Mouse (Mus musculus): ENCODE measurements around the gene Pald1.

The Pald1 gene

GRCm38 (mm10) chr10:61402911-61403310, 19.6 kb upstream of the Pald1 start:
- no peak for DNase-seq (ENCODE audit: low read depth, low spot score)

GRCm38 (mm10) chr10:61402480-61402879, 19.1 kb upstream of the Pald1 start:
- DNase-seq (ENCODE audit: low read depth, low spot score), result peak; percentile 33

DNA sequence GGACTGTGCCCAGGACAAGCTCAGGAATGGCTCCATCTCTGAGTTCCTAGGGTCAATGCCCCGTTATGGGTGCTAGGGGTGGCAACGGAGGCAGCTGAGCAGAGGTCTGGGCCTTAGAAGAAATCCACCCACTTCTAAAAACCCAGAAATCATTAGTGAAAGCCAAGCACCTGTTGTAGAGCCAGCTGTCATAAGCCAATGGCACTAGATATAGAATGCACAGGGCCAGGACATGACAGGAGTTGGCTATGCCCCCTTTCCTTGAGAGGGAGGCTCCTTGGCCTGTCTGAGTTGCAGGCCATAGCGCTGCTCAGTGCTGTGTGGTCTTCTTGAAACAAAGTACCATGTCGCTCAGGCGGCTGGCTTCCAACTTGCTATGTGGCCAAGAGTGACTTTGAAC, 17.1 kb upstream of the Pald1 start:
- DNase-seq (ENCODE audit: low read depth, low spot score), result no peak

- DNase-seq (ENCODE audit: low read depth, low spot score), result peak; percentile 83
These were observed 15.9 kb upstream of the Pald1 start for GRCm38 (mm10) chr10:61399156-61399734.

- DNase-seq (ENCODE audit: low read depth, low spot score), result no peak
These were observed 14.8 kb upstream of the Pald1 start for GRCm38 (mm10) chr10:61398125-61398524.

GRCm38 (mm10) chr10:61394476-61395136, 11.3 kb upstream of the Pald1 start:
- DNase-seq (ENCODE audit: low read depth, low spot score), result no peak

DNA sequence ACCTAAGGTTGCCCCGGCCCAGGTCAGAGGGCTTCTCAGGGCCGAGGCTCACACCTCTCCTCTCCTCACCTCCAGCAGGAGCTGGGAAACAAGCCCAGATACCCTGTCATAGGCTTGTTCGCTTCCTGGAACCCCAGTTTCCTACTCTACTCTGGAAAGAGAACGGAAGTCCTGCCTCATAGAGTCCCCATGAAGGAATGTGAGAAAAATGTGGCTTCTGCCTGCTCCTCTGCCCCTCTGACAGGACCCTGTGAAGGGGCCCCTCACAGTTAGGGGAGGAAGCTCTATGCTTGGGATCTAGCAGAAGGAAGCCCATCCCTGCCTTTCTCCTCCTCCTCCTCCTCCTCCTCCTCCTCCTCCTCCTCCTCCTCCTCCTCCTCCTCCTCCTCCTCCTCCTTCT, 9.3 kb upstream of the Pald1 start:
- DNase-seq (ENCODE audit: low read depth, low spot score), result no peak

DNA sequence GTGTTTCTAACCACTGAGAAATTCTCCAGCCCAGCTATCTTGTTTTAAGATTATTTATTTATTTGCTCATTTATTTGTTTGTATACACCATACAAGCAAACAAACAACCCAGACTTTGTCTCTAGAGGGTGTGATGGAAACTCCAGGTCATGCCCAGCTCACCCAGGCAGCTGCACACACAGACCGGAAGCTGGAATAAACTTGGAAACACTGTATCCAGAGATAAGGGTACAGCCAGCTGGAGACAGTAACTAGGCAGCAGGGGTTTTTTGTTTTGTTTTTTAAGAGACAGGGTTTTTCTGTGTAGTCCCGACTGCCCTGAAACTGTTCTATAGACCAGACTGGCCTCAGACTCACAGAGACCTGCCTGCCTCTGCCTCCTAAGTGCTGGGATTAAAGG, 6.8 kb upstream of the Pald1 start:
- DNase-seq (ENCODE audit: low read depth, low spot score), result no peak

- DNase-seq (ENCODE audit: low read depth, low spot score), result no peak
These were observed 5.7 kb upstream of the Pald1 start for GRCm38 (mm10) chr10:61389020-61389419.

DNA sequence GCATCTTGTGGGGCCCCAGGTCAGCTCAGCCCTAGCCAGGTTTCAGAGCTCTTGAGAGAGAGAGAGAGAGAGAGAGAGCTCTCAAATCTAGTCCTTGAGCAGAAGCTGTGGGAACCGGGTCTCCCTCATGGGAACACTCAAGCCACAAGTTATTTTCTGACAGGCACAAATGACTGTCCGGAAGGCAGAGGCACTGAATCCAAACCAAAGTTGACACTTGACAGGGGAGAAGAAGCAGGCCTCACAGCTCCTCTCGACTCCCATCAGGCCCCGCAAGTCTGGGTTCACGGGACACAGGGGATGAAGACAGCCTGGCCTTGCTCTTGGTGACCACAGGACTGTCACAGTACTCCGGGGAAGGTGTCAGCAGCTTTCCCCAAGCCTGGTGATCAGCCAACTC, 3.0 kb upstream of the Pald1 start:
- DNase-seq (ENCODE audit: low read depth, low spot score), result no peak

DNA sequence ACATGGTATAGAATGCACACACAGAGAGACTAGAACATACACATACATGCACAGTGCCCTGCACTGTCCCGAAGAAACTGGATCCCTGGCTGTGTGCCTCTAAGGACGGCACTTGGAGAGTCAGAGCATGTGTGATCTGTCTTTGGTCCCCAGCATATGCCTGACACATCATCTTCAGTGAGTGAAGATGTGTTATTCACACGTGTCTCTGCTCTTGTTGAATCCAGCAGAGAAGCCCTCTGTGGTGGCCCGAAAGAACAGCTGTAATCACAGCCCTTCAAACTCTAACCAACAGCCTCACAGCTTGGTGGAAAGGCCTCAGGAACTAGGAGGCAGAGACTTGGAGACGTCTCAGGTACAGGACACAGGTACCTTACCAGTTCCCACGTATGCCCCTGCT, 1.8 kb upstream of the Pald1 start:
- DNase-seq (ENCODE audit: low read depth, low spot score), result no peak

GRCm38 (mm10) chr10:61383715-61384047, 351 bp upstream of the Pald1 start:
- no peak for DNase-seq (ENCODE audit: low read depth, low spot score)

- DNase-seq (ENCODE audit: low read depth, low spot score), result no peak
These were observed 1.0 kb downstream of the Pald1 start for GRCm38 (mm10) chr10:61382281-61382731.

DNA sequence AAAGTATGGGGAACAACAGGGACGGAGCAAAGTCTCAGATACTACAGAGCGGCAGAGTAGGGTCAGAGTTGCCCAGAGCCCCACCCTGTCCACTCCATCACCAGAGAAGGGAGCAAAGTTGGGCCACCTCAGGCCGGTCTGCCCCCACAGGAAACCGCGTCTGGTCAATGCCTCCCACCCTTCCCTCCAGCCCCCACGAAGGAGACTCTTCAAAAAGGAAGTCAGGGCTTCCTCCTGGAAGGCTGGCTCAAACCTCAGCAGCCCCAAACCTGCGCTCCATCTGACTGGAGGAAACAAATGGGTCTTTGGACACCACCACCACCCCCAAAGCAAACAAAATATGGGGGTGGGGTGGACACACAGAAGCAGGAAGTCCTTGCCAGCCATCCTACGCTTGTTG, 1.5 kb downstream of the Pald1 start:
- DNase-seq (ENCODE audit: low read depth, low spot score), result no peak

- DNase-seq (ENCODE audit: low read depth, low spot score), result no peak
These were observed 3.1 kb downstream of the Pald1 start for GRCm38 (mm10) chr10:61380186-61380585.

DNA sequence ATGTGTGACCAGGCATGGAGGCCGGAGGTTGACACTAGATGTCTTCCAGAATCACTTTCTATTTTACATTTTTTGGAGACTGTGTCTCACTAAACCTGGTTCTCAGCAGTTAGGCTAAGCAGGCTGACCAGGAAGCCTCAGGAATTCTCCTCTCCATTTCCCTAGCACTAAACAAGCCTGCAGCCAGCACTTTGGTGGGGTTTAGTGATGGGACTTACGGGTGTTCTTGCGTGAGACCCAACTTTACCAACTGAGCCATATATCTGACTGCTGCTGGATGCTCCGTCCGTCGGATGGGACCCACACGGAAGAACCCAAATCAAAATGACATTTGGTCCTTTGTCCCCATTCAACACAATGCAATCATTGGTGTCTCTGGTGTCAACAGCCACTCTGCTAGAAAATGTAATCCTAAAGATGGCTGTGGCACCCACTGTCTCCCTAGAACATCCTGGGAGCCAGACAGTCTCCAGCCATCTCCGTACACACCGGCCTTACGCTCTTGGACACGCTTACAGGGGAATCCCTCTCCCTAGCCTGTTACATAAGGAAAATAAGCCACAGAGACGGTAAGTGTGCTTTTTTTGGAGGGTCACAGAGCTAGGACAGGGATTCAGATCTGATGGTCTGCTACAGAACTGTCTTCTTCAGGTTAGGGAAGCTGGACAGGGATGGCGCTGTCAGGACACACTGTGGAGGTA, 3.8 kb downstream of the Pald1 start:
- DNase-seq (ENCODE audit: low read depth, low spot score), result no peak

DNA sequence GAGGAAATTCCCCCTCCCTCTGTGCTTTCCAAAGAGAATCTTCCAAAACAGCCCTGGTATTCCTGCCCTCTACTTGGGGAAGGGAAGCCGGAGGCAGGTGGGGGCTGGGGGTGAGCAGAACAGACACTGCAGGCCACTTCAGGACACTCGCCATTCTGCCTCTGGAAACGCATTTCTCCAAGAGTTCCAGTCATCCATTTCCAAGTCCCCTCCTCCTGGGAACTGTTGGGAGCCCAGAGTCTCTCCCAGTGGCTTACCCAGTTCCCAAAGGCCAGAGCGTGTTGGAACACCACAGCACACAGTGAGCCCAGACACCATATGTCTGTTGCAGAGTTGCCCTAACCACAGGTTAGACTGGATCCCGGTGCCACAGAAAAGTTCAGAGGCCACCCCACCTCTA, 4.6 kb downstream of the Pald1 start:
- no peak for DNase-seq (ENCODE audit: low read depth, low spot score)

DNA sequence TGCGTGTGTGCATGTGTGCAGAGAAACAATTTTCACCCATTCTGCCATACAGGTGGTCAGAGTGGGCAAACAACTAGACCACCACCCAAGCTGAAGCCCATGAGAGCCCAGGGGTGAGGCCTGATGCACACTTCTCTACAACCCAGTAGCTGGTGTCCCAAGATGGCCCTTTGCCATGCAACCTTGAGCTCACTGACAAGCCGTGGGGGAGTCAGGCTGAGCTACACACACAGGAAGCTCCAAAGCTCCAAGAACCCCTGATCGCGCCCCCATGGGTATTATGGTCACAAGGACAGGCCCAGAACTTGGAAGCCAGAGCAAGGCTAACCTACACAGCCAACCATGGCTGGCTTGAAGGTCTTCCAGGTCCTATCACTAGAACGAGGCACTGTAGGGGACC, 5.3 kb downstream of the Pald1 start:
- DNase-seq (ENCODE audit: low read depth, low spot score), result no peak

DNA sequence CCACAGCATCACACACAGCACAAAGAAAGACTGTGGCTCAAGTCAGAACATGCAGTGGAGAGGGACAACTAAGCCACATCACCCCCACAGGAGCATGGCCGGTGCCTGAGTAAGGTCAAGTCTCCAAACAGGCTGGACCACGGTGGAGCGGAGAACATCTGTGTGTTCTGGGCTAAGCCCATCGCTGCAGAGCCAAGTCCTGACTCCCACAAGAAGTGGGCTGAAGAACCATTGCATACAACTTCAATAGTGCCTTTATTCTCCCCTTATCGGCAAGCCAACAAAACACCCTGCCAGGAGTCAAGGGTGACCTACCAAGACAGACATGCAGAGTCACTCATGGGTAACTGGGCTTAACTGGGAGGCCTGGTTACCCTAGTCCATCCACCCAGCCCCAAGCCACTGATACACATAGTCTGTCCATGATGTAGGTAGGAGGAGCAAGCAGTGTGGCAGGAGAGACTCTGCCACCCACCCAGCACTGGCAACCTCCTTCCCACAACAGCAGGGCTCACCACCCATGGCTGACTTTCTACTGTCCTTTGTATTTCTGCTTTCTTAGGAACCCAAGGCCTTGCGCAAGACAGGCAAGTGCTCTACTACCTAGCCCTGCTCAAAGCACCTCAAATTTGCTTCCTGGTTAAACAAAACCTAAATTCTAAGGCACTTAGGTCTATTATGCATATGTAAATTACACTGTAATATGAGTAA, 8.4 kb downstream of the Pald1 start:
- DNase-seq (ENCODE audit: low read depth, low spot score), result no peak

GRCm38 (mm10) chr10:61374076-61374475, 9.3 kb downstream of the Pald1 start:
- no peak for DNase-seq (ENCODE audit: low read depth, low spot score)

GRCm38 (mm10) chr10:61372585-61372923, 10.8 kb downstream of the Pald1 start:
- no peak for DNase-seq (ENCODE audit: low read depth, low spot score)

- DNase-seq (ENCODE audit: low read depth, low spot score), result no peak
These were observed 11.3 kb downstream of the Pald1 start for GRCm38 (mm10) chr10:61371884-61372584.
